Mouse (Mus musculus) CD4-positive, CD25-positive, alpha-beta regulatory T cell, adult 4 months (primary cell): ENCODE data around the gene Ubac2. TPM values are rescaled to one million over a fixed set of nuclear protein-coding genes. Genes with fewer than 3 reads are reported as not detected.

Source experiments
- ATAC-seq: one replicate; pipeline ENCODE4 v1.8.0; 2017
- polyA plus RNA-seq, 2 experiments: library from polyadenylated mRNA; unstranded; fragments of 100-300 nt; shearing (Covaris generic); gene quantifications; one replicate each; pipeline ENCODE4 v1.2.1; 2017

Ubac2 gene
- polyA plus RNA-seq, 2 experiments from 2014 or later: 83.5 to 93.7 TPM

DNA sequence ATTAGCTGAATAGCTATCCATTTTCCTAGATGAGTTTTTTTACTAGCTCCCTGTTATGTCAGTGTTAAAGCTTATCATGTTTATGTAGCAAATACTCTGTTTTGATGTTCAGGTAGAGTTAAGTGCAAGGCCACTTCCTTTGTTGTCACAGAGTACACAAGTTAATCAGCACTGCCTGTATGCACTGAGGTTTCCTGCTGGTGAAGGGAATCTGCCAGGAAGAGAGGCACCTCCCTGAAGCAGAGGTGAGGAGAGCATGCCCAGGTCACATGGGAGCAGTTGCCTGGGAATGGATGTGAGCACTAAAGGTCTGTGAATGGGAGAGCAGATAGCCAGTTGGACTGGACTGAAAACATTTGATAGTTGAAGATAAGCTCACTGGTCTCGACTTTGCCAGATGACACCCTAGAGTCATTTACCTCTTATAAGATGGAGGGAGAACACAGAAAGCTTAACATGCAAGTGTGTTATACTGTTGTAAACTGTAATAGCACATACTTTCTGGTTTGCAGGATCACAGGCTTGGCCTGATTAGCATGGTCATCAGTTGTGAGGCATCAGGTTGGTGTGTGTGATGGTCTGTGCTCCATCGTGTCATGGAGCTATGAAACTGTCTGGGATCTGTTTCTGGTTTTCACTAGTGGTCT is 73.1 kb downstream of the Ubac2 start:
- ATAC-seq: peak; percentile 24

DNA sequence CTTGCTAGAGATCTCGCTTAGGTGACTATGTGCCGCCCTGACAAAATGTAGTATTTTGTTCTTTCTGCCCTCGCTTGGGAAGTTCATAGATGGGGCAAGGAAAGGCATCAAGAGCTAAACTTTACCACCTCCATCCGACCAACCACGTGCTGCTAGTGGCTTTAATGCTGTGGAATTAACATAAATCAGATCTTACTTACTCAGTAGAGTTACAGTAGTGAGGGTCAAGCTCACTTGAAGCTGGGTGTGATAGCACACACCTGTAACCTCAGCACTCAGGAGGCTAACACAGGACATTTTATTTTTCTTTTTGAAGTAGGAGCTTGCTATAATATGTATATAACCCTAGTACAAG is 73.6 kb downstream of the Ubac2 start:
- ATAC-seq: no peak

DNA sequence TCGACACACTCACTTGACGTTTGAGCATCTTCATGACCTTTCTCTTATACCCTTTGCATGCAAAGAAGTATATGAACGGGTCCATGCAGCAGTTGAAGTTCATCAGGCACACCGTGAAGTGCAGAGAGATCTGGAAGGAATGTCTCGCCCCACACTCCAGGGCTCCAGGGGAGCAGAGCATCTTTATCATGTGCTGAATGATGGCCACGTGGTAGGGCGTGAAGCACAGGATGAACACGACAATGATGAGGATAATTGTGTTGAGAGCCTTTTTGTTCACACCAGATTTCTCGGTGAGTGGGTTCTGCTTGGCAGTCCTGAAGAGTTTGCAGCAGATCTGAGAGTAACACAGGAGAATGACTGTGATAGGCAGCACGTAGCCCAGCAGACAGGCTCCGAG is 75.7 kb downstream of the Ubac2 start:
- no peak for ATAC-seq

DNA sequence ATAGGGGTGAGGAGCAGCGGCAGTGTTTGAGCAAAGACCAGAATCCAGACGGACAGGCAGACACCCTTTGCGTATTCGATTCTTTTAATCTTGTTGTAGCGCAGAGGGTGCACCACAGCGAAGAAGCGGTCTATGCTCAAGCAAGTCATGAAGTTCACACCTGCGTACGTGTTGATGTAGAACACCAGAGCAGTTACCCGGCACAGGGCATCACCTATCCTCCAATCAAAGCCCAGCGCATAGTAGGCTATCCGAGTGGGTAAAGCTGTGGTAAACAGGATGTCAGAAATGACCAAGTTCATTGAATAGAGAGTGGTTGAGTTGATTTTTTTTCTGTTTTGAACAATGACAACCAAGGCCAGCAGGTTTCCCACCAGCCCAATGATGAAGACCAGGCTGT is 76.2 kb downstream of the Ubac2 start:
- ATAC-seq: peak; percentile 71

DNA sequence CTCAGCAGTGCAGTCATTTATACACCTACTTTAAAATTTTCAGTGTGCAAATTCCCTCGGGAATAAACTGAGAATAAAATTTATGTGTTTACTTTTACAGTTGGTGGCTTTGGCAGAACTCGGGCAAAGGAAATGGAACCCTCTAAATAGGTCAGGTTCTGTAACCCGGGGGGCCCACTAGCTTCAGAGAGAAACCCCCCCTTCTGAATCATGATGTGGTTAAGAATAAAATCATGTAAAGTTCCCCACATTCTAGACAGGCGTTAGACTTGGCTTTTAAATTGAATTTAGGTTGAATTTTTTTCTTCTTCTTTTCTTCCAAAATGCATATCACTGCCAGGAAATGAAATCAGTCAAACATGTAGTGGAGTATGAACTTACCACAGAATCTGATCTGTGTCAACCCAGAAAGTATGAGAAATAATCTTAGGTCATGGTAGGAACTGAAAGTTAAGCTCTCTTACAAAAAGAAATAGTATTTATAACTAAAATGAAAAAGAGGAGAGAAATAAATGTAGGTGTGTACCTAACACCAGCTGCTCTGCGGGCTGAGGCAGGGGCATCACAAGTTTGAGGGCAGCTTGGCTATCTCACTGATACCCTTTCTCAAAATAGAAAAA is 76.9 kb downstream of the Ubac2 start:
- peak; percentile 22 for ATAC-seq

DNA sequence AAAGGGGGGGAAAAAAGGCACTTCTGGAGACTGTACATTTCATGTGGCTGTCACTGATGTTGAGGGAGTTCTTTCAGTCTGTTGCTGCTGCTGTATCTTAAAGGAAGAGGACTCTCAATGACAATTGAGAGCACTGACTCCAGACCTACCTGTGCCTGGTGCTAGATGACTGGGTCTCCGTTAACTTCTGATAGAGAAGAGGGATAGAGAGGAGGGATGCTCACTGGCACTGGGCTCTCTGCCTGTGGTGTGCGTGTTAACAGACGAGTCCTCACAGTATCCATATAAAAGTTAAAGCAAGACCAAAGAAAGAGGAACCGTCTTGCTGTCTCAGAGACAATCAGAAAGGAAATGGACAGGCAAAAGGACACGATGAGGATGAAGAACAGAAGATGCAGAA is 77.9 kb downstream of the Ubac2 start:
- ATAC-seq: no peak

DNA sequence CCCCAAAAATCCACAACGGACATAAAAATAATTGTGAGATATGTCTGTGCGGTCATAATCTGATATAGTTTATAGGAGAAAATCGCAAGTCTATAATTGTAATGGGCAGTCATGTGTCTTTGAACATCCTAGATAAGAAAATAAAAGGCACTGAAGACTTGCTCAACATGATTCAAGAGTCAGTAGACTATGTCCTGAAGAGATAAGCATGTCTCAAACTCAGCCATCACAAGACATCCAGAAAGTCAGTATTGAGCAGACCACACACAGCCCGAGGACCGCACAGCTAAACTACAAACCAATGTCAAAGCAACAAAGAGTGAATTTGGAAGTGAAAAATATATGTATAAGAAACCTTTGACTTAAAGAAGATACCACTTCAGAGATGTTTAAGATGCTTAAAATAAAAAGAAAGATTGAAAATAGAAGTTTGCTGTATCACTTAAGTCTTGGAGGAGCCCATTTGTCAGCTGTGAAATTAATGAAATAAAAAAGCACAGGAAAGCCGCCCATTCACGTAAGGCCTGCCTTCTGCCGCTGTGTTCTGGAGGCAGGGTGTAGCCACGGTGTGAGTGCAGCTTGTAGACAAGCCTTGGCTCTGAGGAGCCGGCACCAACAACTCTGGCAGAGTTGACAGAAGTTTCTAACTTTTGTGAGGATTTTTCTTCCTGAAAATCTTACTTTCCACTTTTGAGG is 78.9 kb downstream of the Ubac2 start:
- no peak for ATAC-seq

DNA sequence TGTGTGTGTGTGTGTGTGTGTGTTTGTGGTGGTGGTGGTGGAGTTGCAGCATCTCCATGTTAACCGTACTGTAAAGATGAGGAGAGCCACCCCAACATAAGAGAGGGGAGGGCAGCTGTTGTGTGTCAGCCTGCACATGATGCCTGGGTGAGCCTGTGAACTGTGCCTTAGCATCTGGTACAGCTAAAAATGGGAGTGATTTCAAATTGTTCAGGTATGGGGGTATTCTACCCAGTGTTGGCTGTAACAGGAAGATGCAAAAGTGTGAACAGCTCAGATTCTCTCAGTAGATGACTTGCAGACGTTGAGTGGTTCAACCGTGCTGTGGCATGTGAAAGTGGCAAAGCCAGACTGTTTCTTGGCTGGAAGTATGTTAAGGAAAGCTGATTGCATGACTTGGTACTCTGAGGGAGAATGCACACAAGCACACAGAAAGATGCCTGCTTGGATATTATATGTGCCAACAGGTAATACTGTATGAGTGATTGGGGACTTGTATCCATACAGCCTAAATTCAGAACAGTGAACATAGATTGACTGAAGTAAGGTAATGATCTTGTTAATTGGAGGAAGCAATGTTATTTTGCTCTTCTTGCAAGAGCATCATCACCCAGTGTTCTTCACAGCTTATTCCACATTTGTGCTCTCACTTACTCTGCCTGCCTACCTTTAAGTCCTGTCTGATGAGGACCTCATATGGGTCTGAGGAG is 79.8 kb downstream of the Ubac2 start:
- ATAC-seq: no peak

DNA sequence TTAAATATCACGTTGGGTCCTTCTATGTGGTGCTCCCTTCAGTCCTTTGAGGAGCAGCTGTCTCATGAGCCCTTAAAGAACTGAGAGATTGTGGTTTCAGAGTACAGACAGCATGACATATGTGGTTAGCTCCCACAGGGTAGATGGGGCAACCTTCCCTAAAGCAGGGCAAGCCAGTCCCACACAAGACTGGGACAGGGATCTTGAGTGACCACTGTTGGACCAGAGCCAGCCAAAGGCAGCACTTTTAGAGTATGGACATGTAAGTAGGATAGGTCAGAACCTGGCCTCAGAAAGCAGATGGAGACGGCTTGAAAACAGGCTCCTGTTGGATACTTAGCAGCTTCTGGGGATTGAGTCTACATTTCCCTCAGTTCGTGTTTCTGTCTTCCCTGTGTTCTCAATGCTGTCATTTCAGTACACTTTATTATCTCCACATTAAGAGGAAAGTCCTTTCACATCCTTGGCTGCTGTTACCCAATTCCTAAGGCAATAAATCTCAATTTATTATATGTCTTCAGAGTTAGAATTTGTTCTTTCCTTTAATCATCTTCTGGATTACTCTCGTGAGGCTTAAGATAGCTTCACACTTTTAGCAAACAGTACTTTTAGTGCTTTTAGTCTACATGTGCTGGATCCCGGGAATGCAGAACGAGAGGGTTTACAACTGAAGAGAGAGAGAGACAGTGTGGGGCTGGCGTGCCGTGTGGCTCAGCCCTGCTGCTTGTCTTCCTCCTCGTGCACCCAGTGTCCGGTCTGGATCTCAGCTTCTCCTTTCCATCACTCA is 80.5 kb downstream of the Ubac2 start:
- no peak for ATAC-seq

DNA sequence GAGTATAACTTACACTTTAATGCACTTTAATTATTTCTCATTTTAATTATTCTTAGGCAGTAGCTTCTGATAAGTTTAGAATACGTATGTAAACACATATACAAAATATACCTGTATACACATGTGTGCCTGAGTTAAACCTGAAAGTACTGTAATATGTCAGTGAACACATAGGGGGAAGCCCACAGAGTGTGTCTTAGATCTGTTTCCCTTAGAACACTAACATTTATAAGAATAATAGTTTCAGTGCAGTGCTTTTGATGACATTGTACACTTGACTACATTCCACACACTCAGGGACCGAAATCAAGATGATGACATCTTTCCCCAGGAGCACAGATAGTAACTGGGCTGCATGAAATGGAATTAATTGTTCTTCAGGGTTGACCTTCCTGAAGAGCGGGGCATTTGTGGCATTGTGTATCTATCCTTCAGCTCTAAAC is 81.1 kb downstream of the Ubac2 start:
- no peak for ATAC-seq

DNA sequence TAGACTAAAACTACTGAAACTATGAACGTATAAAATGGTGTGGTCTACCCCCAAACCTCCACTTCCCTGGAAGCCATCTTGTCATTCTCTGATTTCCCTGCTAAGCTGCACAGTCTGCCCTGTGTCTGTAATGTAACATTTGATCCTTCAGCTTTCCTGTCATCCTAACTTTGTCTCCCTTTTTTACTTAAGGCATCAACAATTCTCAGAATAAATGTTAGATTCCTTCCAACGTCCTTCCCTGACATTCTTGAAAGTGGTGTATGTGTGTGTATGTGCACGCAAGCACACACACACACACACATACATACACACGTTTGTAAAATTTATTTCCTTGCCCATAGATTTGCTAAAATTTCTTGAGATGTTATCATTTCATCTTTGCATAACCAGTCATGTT is 81.6 kb downstream of the Ubac2 start:
- ATAC-seq: no peak

DNA sequence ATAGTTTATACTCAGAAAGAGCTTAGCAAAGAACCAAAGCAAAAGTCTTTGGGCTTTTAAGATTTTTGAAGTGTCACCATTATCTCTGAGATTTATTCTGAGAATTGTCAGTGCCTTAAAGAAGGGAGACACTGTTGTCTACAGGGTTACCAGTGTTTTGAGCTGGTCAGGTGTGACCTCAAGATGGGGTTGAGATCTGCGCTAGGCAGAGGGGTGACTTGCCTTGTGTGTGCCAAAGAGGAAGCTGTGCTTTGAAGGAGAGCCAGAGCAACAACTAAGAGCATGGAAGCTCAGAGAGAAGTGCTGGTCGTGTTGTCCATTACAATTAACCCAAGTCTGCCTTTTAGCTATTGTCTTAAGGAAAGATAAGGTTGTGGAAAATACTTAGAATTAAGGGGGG is 82.1 kb downstream of the Ubac2 start:
- no peak for ATAC-seq

DNA sequence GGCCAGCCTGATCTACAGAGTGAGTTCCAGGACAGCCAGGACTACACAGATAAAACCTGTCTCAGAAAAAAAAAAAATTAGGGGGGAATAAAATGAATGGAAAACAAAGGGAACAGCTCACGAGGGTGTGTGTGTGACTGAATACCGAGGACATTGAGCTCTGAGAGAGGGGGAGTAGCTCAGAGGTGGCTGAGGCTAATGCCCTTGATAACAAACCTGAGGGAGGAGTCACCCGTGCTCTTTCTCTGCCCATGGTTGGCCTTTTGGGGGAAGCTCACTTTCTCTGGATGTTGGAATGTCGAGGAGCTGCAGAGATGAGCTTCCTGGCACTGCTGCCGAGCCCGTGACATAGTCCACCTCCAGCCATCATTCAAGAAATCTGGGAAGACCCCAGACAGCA is 82.6 kb downstream of the Ubac2 start:
- ATAC-seq: no peak

DNA sequence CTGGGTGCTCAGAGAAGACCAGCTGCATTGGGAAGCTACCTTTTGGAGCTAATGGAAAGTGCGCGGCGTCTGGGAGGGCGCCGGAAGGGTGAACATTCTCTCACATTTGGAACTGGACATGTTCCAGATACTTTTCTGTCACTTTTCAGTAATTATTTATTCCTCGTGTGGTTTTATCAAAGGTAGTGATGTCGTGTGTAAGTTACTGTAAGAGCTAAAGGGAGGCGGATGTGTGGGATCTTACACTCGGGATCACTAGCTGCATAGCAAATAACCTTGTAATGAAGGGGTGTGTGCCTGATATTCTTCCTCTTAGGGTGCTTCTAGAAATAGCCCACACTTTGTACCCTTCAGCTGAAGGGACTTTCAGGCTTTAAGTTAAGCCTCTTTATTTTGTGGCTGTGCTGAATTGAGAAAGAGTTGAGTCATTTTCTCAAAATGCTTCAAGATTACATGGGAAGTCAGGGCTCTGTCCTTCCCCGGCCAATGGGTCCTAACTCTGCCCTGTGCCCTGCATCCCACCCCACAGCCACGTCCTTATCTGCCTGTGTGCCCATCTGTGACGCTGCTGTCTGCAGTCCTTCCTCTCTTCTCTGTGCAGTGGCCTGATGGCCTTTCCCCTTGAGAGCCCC is 83.2 kb downstream of the Ubac2 start:
- peak; percentile 11 for ATAC-seq

DNA sequence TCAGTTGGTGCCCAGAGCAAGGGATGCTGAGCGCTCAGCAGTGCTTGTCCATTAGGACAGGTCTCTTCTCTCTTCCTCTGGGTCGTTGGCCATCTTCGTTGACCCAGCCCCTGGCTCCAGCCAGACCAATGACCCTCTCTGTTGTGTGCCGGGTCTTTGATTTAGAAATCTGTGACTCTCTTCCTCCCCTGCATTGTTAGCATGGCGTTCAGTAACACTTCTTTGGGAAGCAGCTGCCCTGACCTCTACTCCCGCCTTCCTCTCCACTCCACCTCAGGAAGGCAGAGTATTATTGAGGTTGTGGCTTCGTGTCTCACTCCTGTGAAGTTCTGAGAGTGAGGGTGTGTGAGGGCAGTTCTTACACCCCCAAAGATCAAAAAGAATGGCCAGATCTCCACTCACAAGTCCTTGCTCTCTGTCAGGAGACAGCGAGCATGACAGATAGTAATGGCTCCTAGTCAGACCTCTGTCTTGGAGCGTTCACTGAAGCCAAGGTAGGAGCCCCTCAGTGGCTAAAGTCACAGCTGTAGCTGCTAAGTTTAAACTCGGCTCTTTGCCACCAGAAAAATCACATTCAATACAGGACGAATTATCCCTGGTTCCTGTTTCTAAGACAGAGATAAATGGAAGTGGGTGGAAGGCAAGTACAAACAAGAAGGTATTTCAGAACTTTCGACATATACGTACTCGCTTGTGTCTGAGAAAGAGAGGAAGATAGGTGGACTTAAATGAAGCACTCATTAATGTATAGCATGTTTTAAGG is 83.9 kb downstream of the Ubac2 start:
- no peak for ATAC-seq

DNA sequence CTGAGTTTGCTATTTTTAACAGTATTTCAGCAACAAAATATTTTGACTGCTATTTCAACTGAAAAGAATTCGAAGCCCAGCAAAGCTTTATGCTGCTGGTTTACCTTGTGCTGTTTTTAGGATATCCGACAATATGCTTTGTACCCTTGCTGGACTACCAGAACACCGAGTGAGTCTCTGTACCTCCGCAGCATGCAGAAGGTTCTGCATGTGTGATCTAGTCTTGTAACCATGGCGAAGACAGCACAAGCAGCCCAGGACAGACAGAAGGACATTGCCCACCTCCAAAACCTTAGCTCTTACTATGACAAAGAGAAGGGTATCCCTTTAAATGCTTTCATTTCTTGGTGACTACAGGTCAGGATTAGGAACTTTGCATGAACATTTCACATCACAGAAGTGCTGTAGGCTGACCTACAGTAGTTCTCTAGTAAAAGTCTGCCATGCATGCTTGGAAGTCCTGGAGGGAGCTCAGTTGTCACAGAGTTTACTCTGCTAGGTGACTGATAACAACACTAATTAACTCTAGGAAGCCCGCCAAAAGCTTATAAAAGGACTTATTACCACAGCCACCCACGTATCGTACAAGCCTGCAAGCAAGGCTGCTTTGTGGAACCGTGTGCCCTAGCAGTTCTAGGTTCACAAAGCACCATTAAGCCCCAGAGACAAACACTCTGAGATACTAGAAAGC is 85.0 kb downstream of the Ubac2 start:
- peak; percentile 22 for ATAC-seq

DNA sequence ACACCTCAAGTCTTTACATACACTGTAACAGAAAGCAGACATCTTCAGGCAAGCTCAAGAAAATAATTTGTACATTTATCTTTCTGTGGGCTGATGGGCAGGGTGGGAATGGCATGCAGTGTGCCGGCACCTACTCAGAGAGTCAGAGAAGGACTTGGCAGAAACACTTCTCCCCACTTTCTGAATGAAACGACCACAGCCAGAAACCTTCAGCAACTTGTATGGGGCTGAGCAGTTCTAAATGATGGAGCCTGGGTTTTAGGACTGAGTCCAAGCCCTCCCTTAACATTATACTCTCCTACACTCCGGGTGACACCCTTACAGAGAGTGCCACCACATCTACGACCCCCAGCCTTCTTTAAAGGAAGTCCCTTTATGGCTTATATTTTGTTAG is 85.5 kb downstream of the Ubac2 start:
- no peak for ATAC-seq

DNA sequence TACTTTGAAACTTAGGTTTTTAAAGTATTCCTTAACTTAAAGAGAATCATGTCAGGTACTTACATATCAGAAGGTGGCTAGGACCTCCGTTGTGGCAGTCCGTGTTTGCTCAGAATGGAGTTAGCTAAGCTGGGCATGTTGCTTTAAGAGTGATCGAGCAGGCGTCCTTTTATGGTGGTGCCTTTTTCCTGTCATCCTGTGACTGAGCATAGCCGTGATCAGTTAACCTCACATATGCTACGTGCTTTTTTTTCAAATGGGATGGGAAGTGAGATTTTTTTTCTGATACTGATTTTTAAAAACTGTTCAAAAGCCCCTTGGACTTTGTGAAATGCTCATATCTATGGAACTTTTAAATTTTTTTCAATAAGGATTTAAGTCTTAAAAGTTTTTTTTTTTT is 86.6 kb downstream of the Ubac2 start, which contains the start of gene Gpr183:
Gene Gpr183, minus strand, starts transcription at position 206 of the 400 bp plus-strand sequence.
- ATAC-seq: peak; percentile 73

DNA sequence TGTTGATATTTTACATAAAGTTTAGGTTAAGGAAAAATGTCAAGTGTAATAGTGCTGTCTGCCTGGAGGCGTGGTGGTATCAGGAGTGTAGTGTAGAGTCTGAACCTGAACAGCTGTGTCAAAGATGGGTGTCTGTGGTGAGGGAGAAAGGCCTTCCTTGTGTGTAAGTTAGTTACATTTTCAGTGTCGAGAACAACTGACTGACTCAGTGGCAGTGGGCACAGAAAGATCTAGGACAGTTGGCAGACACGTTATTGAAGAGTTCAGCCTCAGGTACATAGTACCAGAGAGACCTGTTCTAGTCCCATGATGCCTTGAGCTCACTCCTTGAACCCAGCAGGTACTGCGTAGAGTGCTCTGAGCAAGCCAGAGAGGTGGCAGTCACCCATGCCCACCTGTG is 87.0 kb downstream of the Ubac2 start:
- peak; percentile 6 for ATAC-seq

DNA sequence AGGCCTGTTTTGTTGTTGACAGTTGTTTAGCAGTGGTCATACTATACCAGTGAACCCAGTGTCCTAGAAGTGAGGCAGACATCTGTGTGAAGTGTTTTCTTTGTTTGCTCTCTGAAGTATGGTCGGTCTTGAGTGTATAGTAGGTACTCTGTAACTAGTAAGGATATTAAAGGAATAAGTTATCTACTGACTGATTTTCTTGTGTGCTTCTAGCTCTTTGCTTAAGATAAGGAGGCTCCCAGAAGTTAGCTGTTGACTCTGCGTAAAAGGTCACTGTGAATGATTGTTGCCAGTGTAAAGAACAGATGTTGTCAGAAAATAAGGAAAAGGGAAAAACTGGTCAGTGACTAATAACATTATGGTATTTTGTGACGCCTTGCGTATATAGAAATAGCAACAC is 88.7 kb downstream of the Ubac2 start:
- ATAC-seq: no peak

DNA sequence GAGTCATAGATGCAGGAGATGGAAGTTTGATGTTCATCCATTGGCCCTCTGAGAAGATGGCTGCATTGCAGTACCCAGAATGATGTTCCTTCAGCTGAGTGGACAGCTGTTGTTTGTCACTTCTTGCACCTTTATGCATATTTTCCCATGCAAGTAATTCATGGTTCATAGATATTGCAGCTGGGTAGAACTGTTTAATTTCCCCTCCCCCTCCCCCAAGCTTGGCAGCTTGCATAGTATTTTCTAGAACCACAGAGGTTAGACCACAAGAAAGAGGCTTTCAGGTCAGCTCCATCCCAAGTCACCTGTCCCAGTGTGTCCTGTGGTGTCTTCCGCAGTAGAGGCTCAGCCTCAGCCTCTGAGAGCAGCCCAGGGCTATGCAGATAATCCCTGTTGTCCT is 92.0 kb downstream of the Ubac2 start:
- no peak for ATAC-seq
